Mouse (Mus musculus) adrenal gland, adult 8-10 months (tissue): ENCODE data around the gene Hist1h4d. TPM values are rescaled to one million over a fixed set of nuclear protein-coding genes. Genes with fewer than 3 reads are reported as not detected.

Source experiments
- microRNA-seq, 2 experiments: library from miRNA; unstranded; fragments of <30 nt; microRNA quantifications; one replicate each; pipeline ENCODE4 v1.2.0; 2022
- total RNA-seq, 4 experiments: library from RNA; stranded (reverse); gene quantifications; 2 replicates each; pipeline ENCODE4 v1.2.4; 2022

The Hist1h4d gene
- total RNA-seq, 4 experiments from 2014 or later, result 116 to 151 (median 145) TPM

Small RNA genes lying within 50 kb of the gene (microRNA-seq; reads per million reads assigned to microRNA genes)
- gene Gm44297, result 0 reads per million in 2 experiments
- gene Gm44359, result 0 reads per million in 2 experiments
- gene Gm44394, result 0 reads per million in 2 experiments

Other genes with a start within 250 kb of the Hist1h4d start
- 10 to 100 TPM; 20.0 to 26.5 (median 23.6) TPM for gene Zfp322a, start 212.4 kb upstream of the Hist1h4d start, total RNA-seq
- gene Abt1, start 157.7 kb upstream of the Hist1h4d start, total RNA-seq, result 1 to 10 TPM; 6.5 to 7.8 (median 7.1) TPM
- not detected for gene Btn1a1, start 115.7 kb upstream of the Hist1h4d start, total RNA-seq
- not detected for gene Btn2a2, start 92.7 kb upstream of the Hist1h4d start, total RNA-seq
- 100 to 1,000 TPM; 381 to 523 (median 406) TPM for gene Hist1h4h, start 50.5 kb upstream of the Hist1h4d start, total RNA-seq
- 10 to 100 TPM in 3 of 4 experiments, 1 to 10 TPM in 1; 8.2 to 20.8 (median 16.2) TPM for gene Hist1h2af, start 47.7 kb upstream of the Hist1h4d start, total RNA-seq
- gene Hist1h3g, start 46.2 kb upstream of the Hist1h4d start, total RNA-seq, result 1 to 10 TPM; 3.2 to 5.6 (median 4.7) TPM
- 1 to 10 TPM; 2.2 to 3.4 (median 2.9) TPM for gene Hist1h2bh, start 38.2 kb upstream of the Hist1h4d start, total RNA-seq
- 10 to 100 TPM; 16.8 to 22.6 (median 20.7) TPM for gene Hist1h3f, start 37.5 kb upstream of the Hist1h4d start, total RNA-seq
- 10 to 100 TPM; 54.2 to 65.8 (median 58.8) TPM for gene Hist1h4f, start 29.9 kb upstream of the Hist1h4d start, total RNA-seq
- gene Hist1h1d, start 28.3 kb upstream of the Hist1h4d start, total RNA-seq, result 1 to 10 TPM; 2.2 to 3.9 (median 3.1) TPM
- gene Hist1h3e, start 19.2 kb upstream of the Hist1h4d start, total RNA-seq, result 10 to 100 TPM; 48.1 to 62.5 (median 53.5) TPM
- 1 to 10 TPM; 4.5 to 9.9 (median 6.6) TPM for gene Hist1h2ae, start 10.4 kb upstream of the Hist1h4d start, total RNA-seq
- 10 to 100 TPM; 55.2 to 81.2 (median 75.0) TPM for gene Hist1h2bg, start 10.2 kb upstream of the Hist1h4d start, total RNA-seq
- 10 to 100 TPM; 18.7 to 29.5 (median 23.2) TPM for gene Hist1h2bf, start 7.4 kb upstream of the Hist1h4d start, total RNA-seq
- gene Hist1h2ad, start 7.2 kb upstream of the Hist1h4d start, total RNA-seq, result 1 to 10 TPM; 4.8 to 9.8 (median 5.8) TPM
- gene Hist1h3d, start 5.8 kb upstream of the Hist1h4d start, total RNA-seq, result 1 to 10 TPM; 2.9 to 4.8 (median 3.3) TPM
- gene Hist1h2be, start 39.5 kb downstream of the Hist1h4d start, total RNA-seq, result 10 to 100 TPM; 11.0 to 15.5 (median 13.2) TPM
- 10 to 100 TPM; 61.3 to 77.8 (median 63.8) TPM for gene Hist1h1e, start 41.0 kb downstream of the Hist1h4d start, total RNA-seq
- 1 to 10 TPM; 1.8 to 3.2 (median 2.3) TPM for gene Hist1h2ac, start 102.3 kb downstream of the Hist1h4d start, total RNA-seq
- 100 to 1,000 TPM; 105 to 176 (median 135) TPM for gene Hist1h2bc, start 102.6 kb downstream of the Hist1h4d start, total RNA-seq
- under 1 TPM in 1 of 4 experiments, not detected in 3; 0.26 TPM for gene Hist1h1t, start 114.2 kb downstream of the Hist1h4d start, total RNA-seq
- gene Hist1h4c, start 116.9 kb downstream of the Hist1h4d start, total RNA-seq, result 10 to 100 TPM; 71.9 to 93.9 (median 88.6) TPM
- gene Hfe, start 129.3 kb downstream of the Hist1h4d start, total RNA-seq, result 10 to 100 TPM; 27.4 to 41.7 (median 33.5) TPM
- gene Hist1h1c, start 157.2 kb downstream of the Hist1h4d start, total RNA-seq, result 100 to 1,000 TPM; 212 to 290 (median 255) TPM
- 10 to 100 TPM in 1 of 4 experiments, 1 to 10 TPM in 3; 4.3 to 10.9 (median 7.4) TPM for gene Hist1h3c, start 164.0 kb downstream of the Hist1h4d start, total RNA-seq
- gene Hist1h2bb, start 165.1 kb downstream of the Hist1h4d start, total RNA-seq, result 10 to 100 TPM; 14.8 to 24.3 (median 20.0) TPM
- gene Hist1h2ab, start 169.5 kb downstream of the Hist1h4d start, total RNA-seq, result 10 to 100 TPM; 24.0 to 37.5 (median 29.3) TPM
- 10 to 100 TPM; 18.1 to 29.8 (median 26.6) TPM for gene Hist1h3b, start 170.7 kb downstream of the Hist1h4d start, total RNA-seq
- gene Hist1h4b, start 175.4 kb downstream of the Hist1h4d start, total RNA-seq, result 100 to 1,000 TPM in 1 of 4 experiments, 10 to 100 TPM in 3; 69.6 to 104 (median 91.8) TPM
- gene Hist1h4a, start 179.6 kb downstream of the Hist1h4d start, total RNA-seq, result 10 to 100 TPM; 18.1 to 29.1 (median 26.8) TPM
- gene Hist1h3a, start 180.8 kb downstream of the Hist1h4d start, total RNA-seq, result 10 to 100 TPM; 28.7 to 37.4 (median 36.4) TPM
- gene Hist1h1a, start 182.1 kb downstream of the Hist1h4d start, total RNA-seq, result 10 to 100 TPM; 16.7 to 20.1 (median 18.6) TPM
- gene Trim38, start 188.3 kb downstream of the Hist1h4d start, total RNA-seq, result under 1 TPM in 3 of 4 experiments, not detected in 1; 0.24 to 0.48 (median 0.26) TPM
- under 1 TPM in 1 of 4 experiments, not detected in 3; 0.06 TPM for gene Slc17a2, start 225.4 kb downstream of the Hist1h4d start, total RNA-seq